Mouse (Mus musculus): ENCODE data around the gene Kctd17.

GRCm38 (mm10) chr15:78436380-78437192 is 8.2 kb downstream of the Kctd17 start:
- TF ChIP-seq POLR2A (IDR thresholded peaks at IDR 0.05; ENCODE audit: low read depth, low read length) (no peak), CTCF (IDR thresholded peaks at IDR 0.05; ENCODE audit: extremely low read depth, insufficient read length, insufficient replicate concordance, low read depth, low read length) (no peak)

Data from small intestine, adult 2 months (tissue).